Mouse (Mus musculus): ENCODE measurements around the gene Cort. TPM values are rescaled to one million over a fixed set of nuclear protein-coding genes. Genes with fewer than 3 reads are reported as not detected.
"Not testable (repeated sequence)": the region's sequence is repeated elsewhere in the genome, so short reads cannot be mapped to it uniquely, and the experiment has no call there.

The Cort gene
- 0.49 and 1.3 TPM in 2 replicates for polyA plus RNA-seq (2014; fragmentation: Nextera tagmentation; extraction: Ambion mirVana)

GRCm38 (mm10) chr4:149126663-149127062, at the start of gene Cort:
Gene Cort, minus strand, starts transcription at chr4:149126763.
- H3K4me2 ChIP-seq (ENCODE audit: low read depth, low read length, severe bottlenecking), result no peak within 1 kb of the TSS
- WGBS, result 88% methylated on average over 11 of the region's 11 CpGs
- ATAC-seq (replicated peaks; ENCODE audit: low FRiP score) (no peak), DNase-seq (ENCODE audit: low spot score) (no peak)
- no peak within 1 kb of the TSS for H3K4me3 ChIP-seq (ENCODE audit: low read depth, low read length)
- no peaks in the 10 kb centered on the region for H3K4me1 ChIP-seq (replicated peaks; ENCODE audit: control insufficient read depth, insufficient read depth, low read length)
- H3K9ac ChIP-seq (ENCODE audit: low read length), result no peak within 1 kb of the TSS
- no peaks in the 10 kb centered on the region for H3K9me3 ChIP-seq (ENCODE audit: control insufficient read depth, low read length)
- H3K36me3 ChIP-seq (ENCODE audit: control insufficient read depth, insufficient read depth, low read length), result peaks cover 4% of the 10 kb centered on the region; the same call in 1 of the 2 replicates
- no peak within 1 kb of the TSS for H3K27ac ChIP-seq (ENCODE audit: low read depth, low read length)
- no peaks in the 10 kb centered on the region for H3K27me3 ChIP-seq (ENCODE audit: control insufficient read depth, insufficient read depth, low read length)

DNA sequence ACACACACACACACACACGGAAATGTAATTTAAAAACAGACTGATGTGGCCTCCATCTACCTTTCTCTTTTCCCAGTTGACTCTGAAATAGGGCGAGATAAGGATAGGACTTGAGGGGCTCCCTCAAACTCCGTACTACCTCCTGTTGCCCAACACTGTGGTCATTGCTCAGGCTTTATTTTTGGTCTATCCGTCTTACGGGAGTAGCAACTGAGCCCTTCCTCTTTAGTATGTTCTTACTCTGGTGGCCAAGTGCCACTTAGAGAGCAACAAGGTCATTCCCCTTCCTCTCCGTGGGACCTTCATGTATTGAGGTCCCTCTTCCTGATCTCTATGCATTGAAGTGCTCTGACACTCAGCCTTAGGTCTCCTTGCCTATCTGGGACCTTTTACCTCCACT, 47.1 kb upstream of the Cort start:
- Histone ChIP-seq H3K27ac (ENCODE audit: low read depth, low read length) (no peak overlapping the region), H3K9me3 (ENCODE audit: control insufficient read depth, low read length) (no peaks in the 10 kb centered on the region), H3K27me3 (ENCODE audit: control insufficient read depth, insufficient read depth, low read length) (no peaks in the 10 kb centered on the region), H3K4me1 (replicated peaks; ENCODE audit: control insufficient read depth, insufficient read depth, low read length) (no peaks in the 10 kb centered on the region; the same call in 1 of the 2 replicates), H3K4me3 (ENCODE audit: low read depth, low read length) (no peak overlapping the region), H3K4me2 (ENCODE audit: low read depth, low read length, severe bottlenecking) (no peak overlapping the region), H3K9ac (ENCODE audit: low read length) (no peak overlapping the region), H3K36me3 (ENCODE audit: control insufficient read depth, insufficient read depth, low read length) (no peaks in the 10 kb centered on the region; the same call in 1 of the 2 replicates)
- no peak for DNase-seq (ENCODE audit: low spot score)
- no peak for ATAC-seq (replicated peaks; ENCODE audit: low FRiP score)
- 94% methylated on average over 6 of the region's 6 CpGs for WGBS

- 86% methylated on average over 2 of the region's 2 CpGs for WGBS
- DNase-seq (ENCODE audit: low spot score) (no peak), ATAC-seq (replicated peaks; ENCODE audit: low FRiP score) (no peak)
- no peaks in the 10 kb centered on the region for H3K9me3 ChIP-seq (ENCODE audit: control insufficient read depth, low read length)
- H3K27ac ChIP-seq (ENCODE audit: low read depth, low read length), result no peak overlapping the region
- no peak overlapping the region for H3K9ac ChIP-seq (ENCODE audit: low read length)
- no peak overlapping the region for H3K4me3 ChIP-seq (ENCODE audit: low read depth, low read length)
- H3K4me2 ChIP-seq (ENCODE audit: low read depth, low read length, severe bottlenecking), result no peak overlapping the region
- no peaks in the 10 kb centered on the region; the same call in 1 of the 2 replicates for H3K36me3 ChIP-seq (ENCODE audit: control insufficient read depth, insufficient read depth, low read length)
- H3K4me1 ChIP-seq (replicated peaks; ENCODE audit: control insufficient read depth, insufficient read depth, low read length), result no peaks in the 10 kb centered on the region; the same call in 1 of the 2 replicates
- H3K27me3 ChIP-seq (ENCODE audit: control insufficient read depth, insufficient read depth, low read length), result no peaks in the 10 kb centered on the region
These were observed 46.1 kb upstream of the Cort start for GRCm38 (mm10) chr4:149172666-149173065.

DNA sequence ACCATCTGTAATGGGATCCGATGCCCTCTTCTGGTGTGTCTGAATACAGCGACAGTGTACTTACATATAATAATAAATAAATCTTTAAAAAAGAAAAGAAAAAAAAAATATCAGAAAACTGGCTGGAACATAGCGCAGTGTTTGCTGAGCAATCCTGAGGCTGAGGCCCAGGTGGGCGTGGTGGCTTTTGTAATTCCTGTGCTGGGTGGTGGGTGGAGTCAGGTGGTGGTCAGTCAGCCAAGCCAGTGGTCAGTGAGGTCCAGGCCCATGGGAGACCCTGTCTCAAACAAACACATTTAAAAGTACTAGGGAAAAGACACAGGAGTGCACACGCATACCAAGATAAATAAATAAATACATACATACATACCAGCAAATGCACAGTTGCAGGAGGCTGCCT, 45.5 kb upstream of the Cort start:
- H3K4me2 ChIP-seq (ENCODE audit: low read depth, low read length, severe bottlenecking), result no peak overlapping the region
- H3K4me1 ChIP-seq (replicated peaks; ENCODE audit: control insufficient read depth, insufficient read depth, low read length), result no peaks in the 10 kb centered on the region; the same call in 1 of the 2 replicates
- DNase-seq (ENCODE audit: low spot score) (no peak), ATAC-seq (replicated peaks; ENCODE audit: low FRiP score) (no peak)
- WGBS, result 90% methylated on average over 5 of the region's 5 CpGs
- H3K9ac ChIP-seq (ENCODE audit: low read length), result no peak overlapping the region
- H3K27me3 ChIP-seq (ENCODE audit: control insufficient read depth, insufficient read depth, low read length), result no peaks in the 10 kb centered on the region
- H3K4me3 ChIP-seq (ENCODE audit: low read depth, low read length), result no peak overlapping the region
- H3K9me3 ChIP-seq (ENCODE audit: control insufficient read depth, low read length), result no peaks in the 10 kb centered on the region
- H3K36me3 ChIP-seq (ENCODE audit: control insufficient read depth, insufficient read depth, low read length), result no peaks in the 10 kb centered on the region; the same call in 1 of the 2 replicates
- H3K27ac ChIP-seq (ENCODE audit: low read depth, low read length), result no peak overlapping the region

DNA sequence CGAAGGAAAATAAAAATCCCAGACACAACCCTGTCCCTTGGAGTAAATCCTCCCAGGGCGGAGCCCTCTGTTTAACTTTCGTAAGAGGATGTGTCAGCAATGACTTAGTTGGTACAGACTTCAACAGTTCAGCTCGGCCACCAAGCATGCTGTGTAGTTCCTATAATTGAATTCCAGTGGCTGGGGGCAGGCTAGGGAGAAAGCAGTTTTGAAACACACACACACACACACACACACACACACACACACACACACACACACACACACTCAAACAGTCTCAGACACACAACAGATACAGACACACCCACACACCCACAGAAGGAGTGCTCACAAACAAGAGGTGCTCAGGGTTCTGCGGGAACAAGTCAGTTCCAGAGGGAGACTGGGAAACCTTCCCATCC, 45.0 kb upstream of the Cort start:
- Histone ChIP-seq H3K4me1 (replicated peaks; ENCODE audit: control insufficient read depth, insufficient read depth, low read length) (no peaks in the 10 kb centered on the region; the same call in 1 of the 2 replicates), H3K4me3 (ENCODE audit: low read depth, low read length) (no peak overlapping the region), H3K9me3 (ENCODE audit: control insufficient read depth, low read length) (no peaks in the 10 kb centered on the region), H3K27me3 (ENCODE audit: control insufficient read depth, insufficient read depth, low read length) (no peaks in the 10 kb centered on the region), H3K36me3 (ENCODE audit: control insufficient read depth, insufficient read depth, low read length) (no peaks in the 10 kb centered on the region; the same call in 1 of the 2 replicates), H3K4me2 (ENCODE audit: low read depth, low read length, severe bottlenecking) (no peak overlapping the region), H3K27ac (ENCODE audit: low read depth, low read length) (no peak overlapping the region), H3K9ac (ENCODE audit: low read length) (no peak overlapping the region)
- ATAC-seq (replicated peaks; ENCODE audit: low FRiP score) (no peak), DNase-seq (ENCODE audit: low spot score) (no peak)
- 78% methylated on average over 5 of the region's 5 CpGs for WGBS

DNA sequence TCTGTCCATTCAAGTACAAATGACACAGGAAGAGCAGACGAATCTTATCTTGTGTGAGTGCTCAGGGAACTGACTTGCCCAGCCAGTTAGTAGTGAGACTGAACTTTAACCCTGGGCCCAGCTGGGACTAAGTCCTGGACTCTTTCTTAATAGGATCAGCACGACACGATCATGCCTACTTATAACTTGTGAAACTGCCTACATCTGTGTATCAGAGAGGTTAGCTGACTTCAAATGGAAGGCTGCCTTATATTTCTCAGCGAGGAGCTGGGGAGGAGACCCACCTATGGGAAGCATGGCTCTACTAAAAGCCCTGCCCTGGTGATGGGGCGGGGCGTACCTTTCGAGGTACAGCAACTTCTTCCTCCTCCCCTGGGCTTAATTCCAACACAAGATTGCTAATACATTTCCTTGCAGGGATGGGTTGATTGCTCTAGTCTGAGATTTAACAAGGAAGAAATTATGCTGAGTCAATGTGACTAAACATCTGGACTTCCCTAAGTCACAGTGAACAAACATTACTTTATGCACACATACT, 43.9 kb upstream of the Cort start:
- no peaks in the 10 kb centered on the region; the same call in 1 of the 2 replicates for H3K36me3 ChIP-seq (ENCODE audit: control insufficient read depth, insufficient read depth, low read length)
- no peak overlapping the region for H3K27ac ChIP-seq (ENCODE audit: low read depth, low read length)
- H3K4me2 ChIP-seq (ENCODE audit: low read depth, low read length, severe bottlenecking), result no peak overlapping the region
- DNase-seq (ENCODE audit: low spot score), result no peak
- no peaks in the 10 kb centered on the region; the same call in 1 of the 2 replicates for H3K4me1 ChIP-seq (replicated peaks; ENCODE audit: control insufficient read depth, insufficient read depth, low read length)
- H3K9me3 ChIP-seq (ENCODE audit: control insufficient read depth, low read length), result no peaks in the 10 kb centered on the region
- no peak overlapping the region for H3K4me3 ChIP-seq (ENCODE audit: low read depth, low read length)
- no peak overlapping the region for H3K9ac ChIP-seq (ENCODE audit: low read length)
- no peak for ATAC-seq (replicated peaks; ENCODE audit: low FRiP score)
- H3K27me3 ChIP-seq (ENCODE audit: control insufficient read depth, insufficient read depth, low read length), result no peaks in the 10 kb centered on the region
- WGBS, result 68% methylated on average over 7 of the region's 7 CpGs

- not testable (repeated sequence) for ATAC-seq (replicated peaks; ENCODE audit: low FRiP score); H3K9ac ChIP-seq (ENCODE audit: low read length); H3K36me3 ChIP-seq (ENCODE audit: control insufficient read depth, insufficient read depth, low read length); H3K27ac ChIP-seq (ENCODE audit: low read depth, low read length); H3K9me3 ChIP-seq (ENCODE audit: control insufficient read depth, low read length); H3K4me1 ChIP-seq (replicated peaks; ENCODE audit: control insufficient read depth, insufficient read depth, low read length); H3K4me2 ChIP-seq (ENCODE audit: low read depth, low read length, severe bottlenecking); H3K4me3 ChIP-seq (ENCODE audit: low read depth, low read length); H3K27me3 ChIP-seq (ENCODE audit: control insufficient read depth, insufficient read depth, low read length); DNase-seq (ENCODE audit: low spot score)
- WGBS, result 78% methylated on average over 7 of the region's 8 CpGs
These were observed 43.4 kb upstream of the Cort start for GRCm38 (mm10) chr4:149169926-149170325.

GRCm38 (mm10) chr4:149168016-149168415, 41.5 kb upstream of the Cort start:
- H3K4me2 ChIP-seq (ENCODE audit: low read depth, low read length, severe bottlenecking), result no peak overlapping the region
- no peaks in the 10 kb centered on the region for H3K9me3 ChIP-seq (ENCODE audit: control insufficient read depth, low read length)
- 70% methylated on average over 2 of the region's 2 CpGs for WGBS
- no peak overlapping the region for H3K27ac ChIP-seq (ENCODE audit: low read depth, low read length)
- H3K4me1 ChIP-seq (replicated peaks; ENCODE audit: control insufficient read depth, insufficient read depth, low read length), result no peaks in the 10 kb centered on the region; the same call in 1 of the 2 replicates
- H3K9ac ChIP-seq (ENCODE audit: low read length), result no peak overlapping the region
- no peaks in the 10 kb centered on the region for H3K27me3 ChIP-seq (ENCODE audit: control insufficient read depth, insufficient read depth, low read length)
- no peaks in the 10 kb centered on the region for H3K36me3 ChIP-seq (ENCODE audit: control insufficient read depth, insufficient read depth, low read length)
- DNase-seq (ENCODE audit: low spot score) (no peak), ATAC-seq (replicated peaks; ENCODE audit: low FRiP score) (no peak)
- H3K4me3 ChIP-seq (ENCODE audit: low read depth, low read length), result no peak overlapping the region

Measured in forebrain, embryonic 11.5 days (tissue).